Mouse (Mus musculus): ENCODE data around the gene Mtf1.

Mtf1 gene

GRCm38 (mm10) chr4:124802309-124803260, 681 bp downstream of the Mtf1 start:
- peak; percentile 95 to 96 for DNase-seq

- no peak for DNase-seq
These were observed 1.5 kb downstream of the Mtf1 start for GRCm38 (mm10) chr4:124803406-124803805.

- DNase-seq = no peak
These were observed 6.6 kb downstream of the Mtf1 start for GRCm38 (mm10) chr4:124808511-124808910.

GRCm38 (mm10) chr4:124809136-124809883, 7.4 kb downstream of the Mtf1 start:
- no peak for DNase-seq

- no peak for DNase-seq
These were observed 8.2 kb downstream of the Mtf1 start for GRCm38 (mm10) chr4:124810056-124810455.

- peak; percentile 26 to 56 for DNase-seq
These were observed 9.6 kb downstream of the Mtf1 start for GRCm38 (mm10) chr4:124811347-124811975.

GRCm38 (mm10) chr4:124815901-124816300, 14.0 kb downstream of the Mtf1 start:
- DNase-seq = peak; percentile 70 to 77

GRCm38 (mm10) chr4:124817803-124818202, 15.9 kb downstream of the Mtf1 start:
- no peak for DNase-seq

- no peak for DNase-seq
These were observed 16.9 kb downstream of the Mtf1 start for GRCm38 (mm10) chr4:124818832-124819231.

- no peak for DNase-seq
These were observed 23.1 kb downstream of the Mtf1 start for GRCm38 (mm10) chr4:124824967-124825366.

GRCm38 (mm10) chr4:124825371-124825965, 23.6 kb downstream of the Mtf1 start:
- DNase-seq = no peak

- no peak for DNase-seq
These were observed 27.8 kb downstream of the Mtf1 start for GRCm38 (mm10) chr4:124829671-124830070.

- DNase-seq = no peak
These were observed 30.9 kb downstream of the Mtf1 start for GRCm38 (mm10) chr4:124832796-124833195.

GRCm38 (mm10) chr4:124838035-124838700, 36.3 kb downstream of the Mtf1 start:
- peak; percentile 45 to 56 for DNase-seq

GRCm38 (mm10) chr4:124840998-124841397, 39.1 kb downstream of the Mtf1 start:
- no peak for DNase-seq

GRCm38 (mm10) chr4:124843493-124843892, 41.6 kb downstream of the Mtf1 start:
- peak; percentile 55 to 70 for DNase-seq

GRCm38 (mm10) chr4:124847573-124847972, 45.7 kb downstream of the Mtf1 start:
- DNase-seq = peak; percentile 90 to 92

GRCm38 (mm10) chr4:124849631-124850260, 47.8 kb downstream of the Mtf1 start:
- DNase-seq = peak; percentile 56 to 67

GRCm38 (mm10) chr4:124850261-124850913, 48.5 kb downstream of the Mtf1 start, which contains the start of gene Yrdc:
Yrdc (plus strand) TSS chr4:124850679.
- DNase-seq = peak; percentile 97

- peak; percentile 82 to 88 for DNase-seq
These were observed 49.2 kb downstream of the Mtf1 start, which contains the start of gene 1110065P20Rik for GRCm38 (mm10) chr4:124850933-124851658. 1110065P20Rik (minus strand) TSS chr4:124851196.
